8 mouse cellular contexts compared by ENCODE assay signal in genomic region chr8:126833006-126833405, GRCm38 (mm10).
DNase-seq lines count a peak whose midpoint lies in the region; ATAC-seq and TF ChIP-seq lines count a peak whose summit lies in the region.

No protein-coding gene starts in this region.

- H3K9me3 ChIP-seq in forebrain, embryonic 12.5 days = no peaks in the 10 kb centered on the region
- H3K9me3 ChIP-seq in forebrain, embryonic 13.5 days (replicated peaks) = no peaks in the 10 kb centered on the region
- no peaks in the 10 kb centered on the region for H3K9me3 ChIP-seq in G1E (replicated peaks)
- no peaks in the 10 kb centered on the region for H3K9me3 ChIP-seq in heart, embryonic 16.5 days (replicated peaks; ENCODE audit: control insufficient read depth, low read length)
- H3K9me3 ChIP-seq in limb, embryonic 12.5 days = no peaks in the 10 kb centered on the region
- no peaks in the 10 kb centered on the region for H3K9me3 ChIP-seq in stomach, embryonic 15.5 days

- H3K4me2 ChIP-seq in forebrain, embryonic 12.5 days = no peak overlapping the region
- H3K4me2 ChIP-seq in forebrain, embryonic 13.5 days = no peak overlapping the region
- H3K4me2 ChIP-seq in heart, embryonic 16.5 days (ENCODE audit: low read depth, low read length) = peak overlapping the region; percentile 28; the same call in 1 of the 2 replicates
- H3K4me2 ChIP-seq in limb, embryonic 12.5 days = no peak overlapping the region
- H3K4me2 ChIP-seq in stomach, embryonic 15.5 days = peak overlapping the region; percentile 34

- H3K9ac ChIP-seq in forebrain, embryonic 12.5 days = no peak overlapping the region
- H3K9ac ChIP-seq in forebrain, embryonic 13.5 days = no peak overlapping the region
- H3K9ac ChIP-seq in heart, embryonic 16.5 days (ENCODE audit: low read length) = peak overlapping the region; percentile 56
- no peak overlapping the region for H3K9ac ChIP-seq in limb, embryonic 12.5 days (replicated peaks)
- no peak overlapping the region for H3K9ac ChIP-seq in stomach, embryonic 15.5 days

- H3K27me3 ChIP-seq in forebrain, embryonic 12.5 days = no peaks in the 10 kb centered on the region
- H3K27me3 ChIP-seq in forebrain, embryonic 13.5 days = no peaks in the 10 kb centered on the region
- no peaks in the 10 kb centered on the region for H3K27me3 ChIP-seq in G1E (ENCODE audit: insufficient read depth, low read length)
- H3K27me3 ChIP-seq in heart, embryonic 16.5 days (ENCODE audit: control insufficient read depth, insufficient read depth, low read length) = no peaks in the 10 kb centered on the region
- no peaks in the 10 kb centered on the region for H3K27me3 ChIP-seq in limb, embryonic 12.5 days
- no peaks in the 10 kb centered on the region for H3K27me3 ChIP-seq in stomach, embryonic 15.5 days (replicated peaks)

- WGBS in forebrain, embryonic 12.5 days = 27% methylated on average over 5 of the region's 5 CpGs
- WGBS in forebrain, embryonic 13.5 days = 25% methylated on average over 5 of the region's 5 CpGs
- WGBS in heart, embryonic 16.5 days = 34% methylated on average over 5 of the region's 5 CpGs
- WGBS in limb, embryonic 12.5 days = 52% methylated on average over 5 of the region's 5 CpGs
- 8% methylated on average over 5 of the region's 5 CpGs for WGBS in stomach, embryonic 15.5 days

- DNase-seq in G1E (ENCODE audit: low spot score) = no peak
- DNase-seq in ovary, adult 18-20 months (ENCODE audit: low spot score) = no peak
- no peak for DNase-seq in left cerebral cortex, adult 18-20 months (ENCODE audit: low spot score in 2 of 2)

- peak overlapping the region; percentile 54 for H3K27ac ChIP-seq in forebrain, embryonic 12.5 days
- no peak overlapping the region for H3K27ac ChIP-seq in forebrain, embryonic 13.5 days
- peak overlapping the region; percentile 92 for H3K27ac ChIP-seq in heart, embryonic 16.5 days (ENCODE audit: low read length)
- peak overlapping the region; percentile 91 for H3K27ac ChIP-seq in limb, embryonic 12.5 days
- H3K27ac ChIP-seq in stomach, embryonic 15.5 days = peak overlapping the region; percentile 94

- ATAC-seq in forebrain, embryonic 12.5 days (ENCODE audit: low FRiP score) = no peak
- no peak for ATAC-seq in forebrain, embryonic 13.5 days
- peak; percentile 36; the same call in 1 of the 2 replicates for ATAC-seq in G1E (ENCODE audit: extremely low read depth, insufficient number of reproducible peaks, low FRiP score, poor library complexity, severe bottlenecking)
- no peak for ATAC-seq in heart, embryonic 16.5 days (replicated peaks; ENCODE audit: extremely low read depth, insufficient read depth, low FRiP score)
- no peak for ATAC-seq in limb, embryonic 12.5 days (ENCODE audit: insufficient number of reproducible peaks, insufficient read depth, low FRiP score, low TSS enrichment, low read depth)
- no peak for ATAC-seq in stomach, embryonic 15.5 days (ENCODE audit: insufficient read depth, low FRiP score, low read depth)

- H3K4me1 ChIP-seq in forebrain, embryonic 12.5 days = peaks cover 26% of the 10 kb centered on the region
- H3K4me1 ChIP-seq in forebrain, embryonic 13.5 days = peaks cover 19% of the 10 kb centered on the region
- peaks cover 65% of the 10 kb centered on the region for H3K4me1 ChIP-seq in G1E (ENCODE audit: insufficient read depth, low read depth, low read length)
- H3K4me1 ChIP-seq in heart, embryonic 16.5 days (ENCODE audit: control insufficient read depth, insufficient read depth, low read length) = peaks cover 76% of the 10 kb centered on the region
- H3K4me1 ChIP-seq in limb, embryonic 12.5 days (replicated peaks) = peaks cover 61% of the 10 kb centered on the region
- H3K4me1 ChIP-seq in stomach, embryonic 15.5 days = peaks cover 51% of the 10 kb centered on the region

- TF ChIP-seq CTCF in G1E (IDR thresholded peaks at IDR 0.05; ENCODE audit: low read depth, low read length) = no peak

- no peaks in the 10 kb centered on the region for H3K36me3 ChIP-seq in forebrain, embryonic 12.5 days (replicated peaks)
- no peaks in the 10 kb centered on the region for H3K36me3 ChIP-seq in forebrain, embryonic 13.5 days (ENCODE audit: poor library complexity, severe bottlenecking)
- H3K36me3 ChIP-seq in G1E (replicated peaks) = no peaks in the 10 kb centered on the region
- no peaks in the 10 kb centered on the region for H3K36me3 ChIP-seq in heart, embryonic 16.5 days (ENCODE audit: control insufficient read depth, insufficient read depth)
- H3K36me3 ChIP-seq in limb, embryonic 12.5 days = no peaks in the 10 kb centered on the region
- no peaks in the 10 kb centered on the region for H3K36me3 ChIP-seq in stomach, embryonic 15.5 days

- H3K4me3 ChIP-seq in forebrain, embryonic 12.5 days (replicated peaks) = no peak overlapping the region
- no peak overlapping the region for H3K4me3 ChIP-seq in forebrain, embryonic 13.5 days
- H3K4me3 ChIP-seq in G1E (ENCODE audit: low read depth, low read length) = no peak overlapping the region; the same call in 1 of the 2 replicates
- H3K4me3 ChIP-seq in heart, embryonic 16.5 days (ENCODE audit: low read length) = no peak overlapping the region
- H3K4me3 ChIP-seq in limb, embryonic 12.5 days (replicated peaks) = no peak overlapping the region
- no peak overlapping the region for H3K4me3 ChIP-seq in stomach, embryonic 15.5 days (replicated peaks)

Comparison
In these comparisons a context has a peak if more than half of its experiments do, and no peak if none do; other contexts are left out.
1. H3K4me2 ChIP-seq: peak in heart, embryonic 16.5 days (single experiment) and stomach, embryonic 15.5 days (single experiment); none in forebrain, embryonic 12.5 days (single experiment), forebrain, embryonic 13.5 days (single experiment) and limb, embryonic 12.5 days (single experiment).